Mouse (Mus musculus) embryo, embryonic 10.5 days (tissue): ENCODE results near the gene Olfr325.
"Not testable (repeated sequence)": the region's sequence is repeated elsewhere in the genome, so short reads cannot be mapped to it uniquely, and the experiment has no call there.

Source experiments
- DNase-seq: peaks from one replicate; pipeline ENCODE4 v3.0.0-alpha.2; 2015; ENCODE audit warnings: low spot score

Olfr325 gene

DNA sequence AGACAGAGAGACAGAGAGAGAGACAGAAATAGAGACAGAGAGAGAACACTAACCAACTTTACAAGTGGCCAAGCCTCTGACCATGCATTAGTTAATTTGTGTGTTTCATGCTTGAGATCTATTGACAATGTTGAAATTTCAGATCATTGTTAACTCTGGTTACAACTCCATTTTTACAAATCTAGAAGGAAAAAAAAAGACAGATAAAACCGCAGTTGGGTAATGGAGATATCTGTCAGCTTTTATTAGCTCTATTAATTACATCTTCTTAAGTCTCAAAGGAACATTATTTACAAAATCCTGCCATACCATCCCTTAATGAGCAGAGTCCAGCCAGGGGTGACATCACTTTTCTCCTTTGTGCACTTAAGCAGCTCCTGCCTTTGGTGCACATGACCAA lies at the start of gene Olfr325:
Olfr325 (plus strand) TSS at position 301 of the 400 bp plus-strand sequence.
- DNase-seq, result no peak

- not testable (repeated sequence) for DNase-seq
Measured at GRCm38 (mm10) chr11:58534736-58535135, 42.8 kb upstream of the Olfr325 start, which contains the start of gene Olfr330. Gene Olfr330, minus strand, starts transcription at chr11:58534836.

DNA sequence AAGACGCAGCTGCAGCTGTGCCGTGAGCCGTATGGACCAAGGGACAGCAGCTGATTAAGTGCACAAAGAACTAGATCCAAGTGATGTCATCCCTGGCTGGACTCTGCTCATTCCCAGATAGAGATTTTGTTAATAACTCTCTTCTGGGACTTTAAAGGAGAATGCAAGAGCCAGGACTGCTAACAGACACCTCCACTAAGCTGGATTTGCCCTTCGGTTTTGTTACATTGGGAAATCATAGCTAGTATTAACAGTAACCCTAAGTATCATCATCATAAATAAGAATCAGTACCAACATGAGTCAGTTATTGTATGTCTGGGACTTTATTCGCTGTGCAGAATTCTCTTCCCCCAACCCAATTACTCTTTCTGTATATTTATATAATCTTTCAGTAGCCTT lies 31.2 kb upstream of the Olfr325 start, which contains the start of gene Olfr329-ps:
Olfr329-ps (minus strand) TSS at position 101 of the 400 bp plus-strand sequence.
- no peak for DNase-seq

DNA sequence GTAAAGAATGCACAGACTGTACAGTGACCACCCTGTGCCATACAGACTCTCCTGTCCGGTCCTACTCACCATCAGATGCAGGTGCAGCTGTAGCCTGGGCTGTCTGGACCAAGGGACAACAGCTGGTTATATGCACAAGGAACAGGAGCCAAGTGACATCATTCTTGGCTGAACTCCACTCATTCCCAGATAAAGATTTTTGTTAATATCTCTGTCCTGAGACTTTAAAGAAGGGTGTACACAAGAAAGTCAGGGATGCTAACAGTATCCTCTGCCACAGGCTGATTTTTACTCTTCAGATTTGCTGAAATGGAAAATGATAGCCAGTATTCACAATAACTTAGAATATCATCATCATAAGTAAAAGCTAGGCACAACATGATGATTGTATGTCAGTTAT lies 22.0 kb upstream of the Olfr325 start, which contains the start of gene Olfr328:
Olfr328 (minus strand) TSS at position 101 of the 400 bp plus-strand sequence.
- no peak for DNase-seq

DNA sequence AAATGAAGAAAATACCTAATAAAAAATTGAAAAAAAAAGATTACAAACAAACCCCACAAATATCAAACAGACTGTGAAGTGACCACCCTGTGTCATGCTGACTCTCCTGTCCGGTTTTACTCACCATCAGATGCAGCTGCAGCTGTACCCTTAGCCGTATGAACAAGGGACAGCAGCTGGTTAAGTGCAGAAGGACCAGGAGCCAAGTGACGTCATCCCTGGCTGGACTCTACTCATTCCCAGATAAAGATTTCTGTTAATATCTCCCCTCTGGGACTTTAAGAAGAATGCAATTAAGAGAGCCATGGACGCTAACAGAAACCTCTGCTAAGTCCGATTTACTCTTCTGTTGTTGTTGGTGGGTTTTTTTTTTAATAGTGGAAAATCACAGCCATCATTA lies 7.1 kb upstream of the Olfr325 start, which contains the start of gene Olfr224:
Olfr224 (minus strand) TSS at position 149 of the 400 bp plus-strand sequence.
- no peak for DNase-seq

DNA sequence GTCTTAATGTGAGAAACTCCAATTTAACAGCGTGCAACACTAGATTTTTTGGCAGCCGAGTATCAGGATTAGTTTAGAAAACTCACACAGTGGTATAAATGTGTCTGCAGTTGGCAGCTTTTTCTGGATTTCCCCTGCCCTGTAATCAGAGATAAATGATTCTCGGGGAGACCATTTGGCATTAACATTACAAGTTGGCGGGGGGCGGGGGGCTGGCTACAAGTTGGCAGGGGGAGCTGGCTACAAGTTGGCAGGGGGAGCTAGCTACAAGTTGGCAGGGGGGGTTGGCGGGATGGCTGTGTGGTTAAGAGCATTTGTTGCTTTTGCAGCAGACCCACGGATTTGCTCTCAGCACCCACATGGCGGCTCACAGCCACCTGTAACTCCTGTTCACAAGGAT lies 1.1 kb downstream of the Olfr325 start:
- no peak for DNase-seq

DNA sequence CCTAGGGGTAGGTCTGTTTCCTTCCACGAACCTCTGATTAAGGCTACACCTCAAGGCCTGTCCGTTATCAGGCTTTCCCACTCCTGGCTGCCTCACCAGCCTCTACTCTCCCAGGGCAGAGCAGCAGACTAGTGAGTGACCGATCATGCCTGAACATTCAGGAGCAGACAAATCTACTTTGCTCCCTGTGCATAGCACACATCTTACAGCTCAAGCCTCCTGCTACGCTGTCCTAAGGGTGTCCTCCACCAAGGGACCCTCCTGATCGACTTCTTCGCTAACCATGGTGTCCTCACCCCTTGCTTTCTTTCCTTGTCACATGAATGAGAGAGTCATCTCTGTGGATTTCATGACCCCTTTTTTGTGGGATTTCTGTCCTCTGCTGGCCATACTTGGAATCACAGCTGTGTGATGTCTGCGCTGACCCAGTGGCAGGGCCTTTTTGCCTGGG lies 10.4 kb downstream of the Olfr325 start:
- peak; percentile 63 for DNase-seq

DNA sequence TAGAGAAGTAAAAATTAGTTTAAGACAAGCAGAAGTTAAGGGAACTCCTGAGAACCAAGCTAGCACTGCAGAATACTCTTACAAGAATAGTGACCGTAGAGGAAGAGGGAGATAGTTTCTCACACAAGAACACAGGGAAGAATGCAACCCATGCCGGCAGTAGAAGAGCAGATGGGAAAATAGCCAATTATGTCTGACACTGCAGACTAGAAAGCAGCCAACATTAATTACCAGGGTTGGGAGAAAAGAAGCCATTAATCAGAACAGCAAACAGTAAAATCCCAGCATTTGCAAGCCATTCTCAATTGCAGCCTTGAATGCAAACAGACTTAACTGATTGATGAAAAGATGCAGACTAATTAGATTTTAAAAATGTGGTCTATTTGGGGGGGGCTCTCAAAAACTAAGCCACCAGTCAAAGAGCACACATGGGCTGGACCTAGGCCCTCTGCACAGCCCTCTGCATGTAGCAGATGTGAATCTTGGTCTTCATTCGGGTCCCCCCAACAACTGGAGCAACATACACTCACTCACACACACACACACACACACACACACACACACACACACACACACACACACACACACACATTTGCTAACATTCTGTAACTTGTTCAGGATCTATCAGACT lies 11.2 kb downstream of the Olfr325 start:
- DNase-seq, result no peak

DNA sequence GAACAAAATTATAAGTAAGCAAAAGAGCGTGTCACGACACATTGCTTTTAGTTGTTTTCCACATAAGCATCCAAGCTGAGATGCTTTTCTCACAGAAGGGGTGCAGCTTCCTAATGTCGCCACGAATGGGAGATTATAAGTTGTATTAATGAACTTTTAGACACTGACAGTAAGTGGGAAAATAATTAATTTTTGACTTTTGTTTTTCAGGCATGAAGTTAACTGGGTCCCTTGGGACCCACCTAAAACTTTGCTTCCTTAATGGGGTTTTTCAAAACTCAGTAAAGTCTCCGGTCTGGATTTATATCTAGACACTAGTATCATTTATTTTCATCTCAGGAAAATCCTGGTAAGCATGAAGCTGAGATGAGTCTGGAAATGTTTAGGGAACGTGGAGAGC lies 17.3 kb downstream of the Olfr325 start, which contains the start of gene Olfr324:
Olfr324 (plus strand) TSS at position 301 of the 400 bp plus-strand sequence.
- DNase-seq, result no peak

DNA sequence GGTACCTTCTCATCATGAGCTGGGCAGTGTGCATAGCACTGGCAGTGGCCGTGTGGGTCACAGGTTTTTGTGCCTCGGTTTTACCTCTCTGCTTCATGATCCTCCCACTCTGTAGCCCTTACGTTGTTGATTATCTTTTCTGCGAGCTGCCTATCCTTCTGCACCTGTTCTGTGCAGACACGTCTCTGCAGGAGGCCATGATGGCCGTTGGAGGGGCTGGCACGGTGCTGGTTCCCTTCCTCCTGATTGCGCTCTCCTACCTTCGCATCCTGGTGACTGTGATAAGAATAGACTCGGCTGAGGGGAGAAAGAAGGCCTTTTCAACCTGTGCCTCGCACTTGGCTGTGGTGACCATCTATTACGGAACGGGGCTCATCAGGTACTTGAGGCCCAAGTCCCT lies 20.3 kb downstream of the Olfr325 start:
- DNase-seq, result no peak

DNA sequence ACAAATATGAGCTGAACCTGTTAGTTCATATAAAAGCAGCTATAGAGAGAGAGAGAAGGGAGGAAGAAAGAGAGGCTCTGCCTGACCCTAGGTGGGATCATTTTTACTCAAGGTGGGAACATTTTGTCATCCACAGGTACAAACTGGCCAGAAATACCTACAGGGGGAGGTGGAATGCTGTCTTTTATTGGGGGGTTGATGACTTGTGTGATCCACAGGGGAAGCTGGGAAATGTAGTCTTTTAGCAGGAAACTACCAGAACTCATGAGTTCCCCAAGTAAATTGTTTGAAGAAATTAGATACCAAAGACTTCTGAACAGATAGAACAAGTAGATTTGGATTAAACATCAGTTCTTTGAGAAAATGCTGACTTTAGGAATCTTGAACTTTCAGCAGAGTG lies 24.5 kb downstream of the Olfr325 start:
- DNase-seq, result no peak

GRCm38 (mm10) chr11:58602800-58603560 lies 25.4 kb downstream of the Olfr325 start:
- no peak for DNase-seq

GRCm38 (mm10) chr11:58604688-58605087 lies 27.2 kb downstream of the Olfr325 start:
- no peak for DNase-seq

- DNase-seq, result no peak
Measured at GRCm38 (mm10) chr11:58605228-58605627, 27.7 kb downstream of the Olfr325 start.

DNA sequence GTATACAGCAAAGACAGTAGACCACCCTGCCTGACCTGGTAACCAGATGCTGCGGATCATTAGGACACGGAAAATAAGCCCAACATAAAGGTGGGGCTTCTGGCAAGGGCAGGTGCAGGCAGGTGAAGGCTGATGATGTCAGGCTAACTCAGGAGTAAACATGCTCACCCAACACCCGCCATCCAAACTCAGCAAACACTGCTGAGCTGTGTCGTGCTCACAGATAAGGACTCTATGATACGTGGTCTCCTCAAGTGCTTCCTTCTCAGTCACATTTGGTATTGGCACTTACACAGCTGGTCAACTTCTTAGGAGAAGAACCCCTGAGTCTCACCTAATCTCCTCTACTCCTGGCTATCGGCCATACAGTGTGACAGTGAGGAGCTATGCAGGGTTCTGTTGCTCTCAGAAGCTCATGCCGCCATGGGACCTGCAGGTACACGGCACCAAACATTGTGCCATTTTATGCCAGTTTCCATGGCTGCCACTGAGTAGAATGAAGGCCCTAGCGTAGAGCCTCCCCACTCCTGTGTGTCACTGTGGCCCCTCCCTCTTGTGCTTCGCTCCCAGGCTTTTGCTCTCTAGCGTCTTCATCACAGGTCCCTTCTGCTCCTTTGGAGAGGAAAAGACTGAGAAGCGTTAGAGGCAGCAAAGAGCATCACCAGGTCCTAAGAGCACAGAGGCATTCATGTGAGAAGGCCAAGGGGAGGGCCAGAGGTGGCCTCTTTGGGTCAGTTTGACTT lies 28.8 kb downstream of the Olfr325 start:
- no peak for DNase-seq

GRCm38 (mm10) chr11:58607030-58607429 lies 29.5 kb downstream of the Olfr325 start:
- DNase-seq, result no peak

DNA sequence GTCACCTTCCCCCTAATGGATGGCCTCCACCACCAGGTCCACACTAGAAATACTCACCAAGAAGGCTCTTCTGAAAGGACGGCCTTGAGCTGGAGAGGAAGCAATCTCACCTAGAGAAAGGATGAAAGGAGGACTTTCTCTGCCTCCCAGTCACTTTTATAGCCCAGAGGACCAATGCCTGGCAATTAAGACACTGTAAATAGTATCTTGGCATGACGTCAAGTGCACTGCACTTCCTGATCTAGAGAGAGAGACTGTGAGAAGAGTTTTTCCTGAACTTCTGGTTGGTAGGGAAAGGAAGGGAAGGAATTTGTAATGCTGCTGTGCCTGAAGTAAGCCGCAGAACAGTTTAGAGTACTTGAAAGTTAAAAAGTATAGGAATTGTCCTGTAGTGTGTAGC lies 35.8 kb downstream of the Olfr325 start:
- DNase-seq, result no peak

DNA sequence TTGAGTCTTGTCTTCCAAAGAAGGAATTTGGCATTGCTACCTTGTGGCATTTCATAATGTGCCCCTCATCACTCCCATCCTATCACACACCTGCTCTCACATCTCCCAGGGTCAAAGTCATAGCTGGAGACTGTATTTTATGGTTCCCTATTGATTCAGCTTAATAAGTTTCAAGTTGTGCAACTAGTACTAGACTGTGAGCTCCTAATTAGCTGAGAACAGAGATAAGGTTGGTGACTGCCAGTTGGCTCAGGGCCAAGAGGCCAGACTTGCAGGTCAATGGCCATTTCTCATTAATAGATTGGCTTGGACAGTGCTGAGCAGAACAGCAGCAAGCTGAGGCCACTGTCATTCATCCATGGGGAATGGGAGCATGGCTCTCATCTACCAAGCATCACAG lies 37.0 kb downstream of the Olfr325 start:
- no peak for DNase-seq

DNA sequence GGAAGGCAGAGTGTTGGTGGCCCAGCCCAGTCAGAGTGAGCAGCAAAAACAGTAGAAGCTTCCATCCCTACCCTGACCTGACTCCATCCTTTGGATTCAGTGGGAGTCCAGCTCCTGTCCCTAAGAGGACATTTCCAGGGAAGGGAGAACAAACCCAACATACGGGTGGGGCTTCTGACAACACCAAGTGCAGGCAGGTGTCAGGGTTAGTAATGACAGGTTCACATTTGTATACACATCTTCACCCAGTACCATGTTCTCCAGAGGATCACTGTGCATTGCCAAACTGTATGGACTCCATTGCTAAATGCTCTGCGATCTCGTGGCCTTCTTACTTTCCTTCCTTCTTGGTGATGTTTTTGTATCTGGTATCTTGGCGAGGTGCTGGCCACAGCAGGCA lies 38.4 kb downstream of the Olfr325 start, which contains the start of gene 2210407C18Rik:
2210407C18Rik (minus strand) TSS at position 101 of the 400 bp plus-strand sequence.
- DNase-seq, result no peak

- no peak for DNase-seq
Measured at GRCm38 (mm10) chr11:58618369-58618768, 40.8 kb downstream of the Olfr325 start.

- DNase-seq, result no peak
Measured at GRCm38 (mm10) chr11:58618793-58619192, 41.3 kb downstream of the Olfr325 start.

- no peak for DNase-seq
Measured at GRCm38 (mm10) chr11:58626146-58626545, 48.6 kb downstream of the Olfr325 start.
